Mouse (Mus musculus) lung, adult 2 months (tissue): Measurements from ENCODE around the gene Alcam. TPM values are rescaled to one million over a fixed set of nuclear protein-coding genes. Genes with fewer than 3 reads are reported as not detected.

ENCODE experiments used
- DNase-seq: peaks from one replicate; pipeline ENCODE4 v3.0.0; 2022
- H3K4me1 ChIP-seq: fragments of 200-500 bp; 2 replicates; pipeline ENCODE4 v1.6.1; 2011; ENCODE audit warnings: low read length; ENCODE audit not compliant: control insufficient read depth, insufficient read depth
- H3K4me3 ChIP-seq: fragments of 200-500 bp; replicated peaks from 2 replicates; pipeline ENCODE3; 2011; ENCODE audit warnings: low read depth, mild to moderate bottlenecking, control low read depth, low read length; ENCODE audit errors: extremely low read depth
- CTCF ChIP-seq: fragments of 200-500 bp; IDR thresholded peaks from 2 replicates; pipeline ENCODE4 v1.5.1; 2011; ENCODE audit warnings: mild to moderate bottlenecking, low read length, control low read depth; ENCODE audit not compliant: insufficient read depth
- POLR2A ChIP-seq: fragments of 200-500 bp; IDR thresholded peaks from 2 replicates; pipeline ENCODE4 v1.6.1; 2011; ENCODE audit warnings: low read depth, mild to moderate bottlenecking, control low read depth, low read length, borderline replicate concordance; ENCODE audit errors: extremely low read depth
- WGBS: fragments of 180-500 bp; shearing (Covaris S2); methylation state at CpG from one replicate; pipeline ENCODE4 v1.1.7; 2018; 5-methylcytosine and 5-hydroxymethylcytosine counted together
- polyA plus RNA-seq: library from polyadenylated mRNA; depleted of rRNA; stranded (reverse); fragments of >200 nt; gene quantifications from 2 replicates; pipeline ENCODE4 v1.2.3, GENCODE M21; 2012

Gene Alcam
- polyA plus RNA-seq, 1 experiment: 82.2 TPM

- no peak overlapping the region for H3K4me3 ChIP-seq
- 91% methylated on average over 3 of the region's 3 CpGs for WGBS
- peaks cover 4% of the 10 kb centered on the region for H3K4me1 ChIP-seq
- TF ChIP-seq CTCF: no peak
- TF ChIP-seq POLR2A: no peak
- no peak for DNase-seq
These were observed 7.9 kb downstream of the Alcam start for GRCm38 (mm10) chr16:52445984-52446383.

GRCm38 (mm10) chr16:52443635-52444505 lies 10.0 kb downstream of the Alcam start:
- no peak for DNase-seq
- no peak for TF ChIP-seq POLR2A
- no peak for TF ChIP-seq CTCF
- Histone ChIP-seq H3K4me3 (peak overlapping the region; percentile 29), H3K4me1 (peaks cover 6% of the 10 kb centered on the region)
- 37% methylated on average over 9 of the region's 9 CpGs for WGBS

GRCm38 (mm10) chr16:52443055-52443454 lies 10.8 kb downstream of the Alcam start:
- Histone ChIP-seq H3K4me3 (no peak overlapping the region), H3K4me1 (peaks cover 9% of the 10 kb centered on the region)
- WGBS: 52% methylated on average over 1 of the region's 1 CpGs
- DNase-seq: no peak
- TF ChIP-seq CTCF: no peak
- no peak for TF ChIP-seq POLR2A

- no peak for DNase-seq
- TF ChIP-seq POLR2A: no peak
- no peak for TF ChIP-seq CTCF
- Histone ChIP-seq H3K4me3 (no peak overlapping the region), H3K4me1 (peaks cover 9% of the 10 kb centered on the region)
These were observed 14.3 kb downstream of the Alcam start for GRCm38 (mm10) chr16:52439600-52439999.

GRCm38 (mm10) chr16:52439007-52439406 lies 14.9 kb downstream of the Alcam start:
- no peak for DNase-seq

GRCm38 (mm10) chr16:52438216-52438904 lies 15.5 kb downstream of the Alcam start:
- TF ChIP-seq POLR2A (no peak), CTCF (no peak)
- Histone ChIP-seq H3K4me3 (no peak overlapping the region), H3K4me1 (peaks cover 9% of the 10 kb centered on the region)
- DNase-seq: no peak
- 20% methylated on average over 6 of the region's 6 CpGs for WGBS

More at GRCm38 (mm10) chr16:52439007-52439406, 14.9 kb downstream of the Alcam start:
- 51% methylated on average over 6 of the region's 6 CpGs for WGBS
- TF ChIP-seq POLR2A (no peak), CTCF (no peak)
- H3K4me1 ChIP-seq: peaks cover 8% of the 10 kb centered on the region
- no peak overlapping the region for H3K4me3 ChIP-seq

- TF ChIP-seq POLR2A: no peak
- TF ChIP-seq CTCF: no peak
- DNase-seq: no peak
- 43% methylated on average over 11 of the region's 11 CpGs for WGBS
- Histone ChIP-seq H3K4me3 (no peak overlapping the region), H3K4me1 (peaks cover 6% of the 10 kb centered on the region)
These were observed 20.7 kb downstream of the Alcam start for GRCm38 (mm10) chr16:52433189-52433588.

GRCm38 (mm10) chr16:52432072-52432471 lies 21.8 kb downstream of the Alcam start:
- DNase-seq: no peak
- no peak for TF ChIP-seq CTCF
- TF ChIP-seq POLR2A: no peak
- 32% methylated on average over 1 of the region's 1 CpGs for WGBS
- peaks cover 6% of the 10 kb centered on the region for H3K4me1 ChIP-seq
- H3K4me3 ChIP-seq: no peak overlapping the region

- Histone ChIP-seq H3K4me3 (no peak overlapping the region), H3K4me1 (peaks cover 6% of the 10 kb centered on the region)
- TF ChIP-seq CTCF: no peak
- no peak for DNase-seq
- 55% methylated on average over 2 of the region's 2 CpGs for WGBS
These were observed 22.3 kb downstream of the Alcam start for GRCm38 (mm10) chr16:52431590-52431989.
